Mouse (Mus musculus) midbrain, postnatal 0 days (tissue): ENCODE data around the gene 2310009B15Rik. TPM values are rescaled to one million over a fixed set of nuclear protein-coding genes. Genes with fewer than 3 reads are reported as not detected.
A peak's percentile ranks its signal among the peaks of the same experiment; 100 is the strongest.

Experiments used
- ATAC-seq: fragments of 200-750 bp; cut with Nextera tagmentation; 2 replicates; pipeline ENCODE4 v1.8.0; 2017; ENCODE audit warnings: moderate number of reproducible peaks, mild to moderate bottlenecking, moderate TSS enrichment, moderate library complexity; ENCODE audit not compliant: low FRiP score
- DNase-seq: peaks from one replicate; pipeline ENCODE4 v3.0.0-alpha.2; 2015; ENCODE audit warnings: low spot score
- H3K27ac ChIP-seq: fragments of 300-500 bp; sonication (generic); 2 replicates; pipeline ENCODE4 v1.5.1; 2014; ENCODE audit warnings: low read depth, mild to moderate bottlenecking, low read length, mixed read lengths
- H3K27me3 ChIP-seq: fragments of 300-500 bp; sonication (generic); 2 replicates; pipeline ENCODE4 v1.6.1; 2014; ENCODE audit warnings: low read length, control low read depth, mixed read lengths; ENCODE audit not compliant: insufficient read depth
- H3K36me3 ChIP-seq: fragments of 300-500 bp; sonication (generic); 2 replicates; pipeline ENCODE4 v1.6.1; 2014; ENCODE audit warnings: low read length, control low read depth, mixed read lengths; ENCODE audit not compliant: insufficient read depth
- H3K4me1 ChIP-seq: fragments of 300-500 bp; sonication (generic); 2 replicates; pipeline ENCODE4 v1.6.1; 2014; ENCODE audit warnings: mild to moderate bottlenecking, control low read depth, antibody characterized with exemption, low read length, mixed read lengths; ENCODE audit not compliant: insufficient read depth
- H3K4me2 ChIP-seq: fragments of 300-500 bp; sonication (generic); 2 replicates; pipeline ENCODE4 v1.6.1; 2014; ENCODE audit warnings: low read depth, mild to moderate bottlenecking, low read length, mixed read lengths; ENCODE audit not compliant: poor library complexity, severe bottlenecking
- H3K4me3 ChIP-seq: fragments of 300-500 bp; sonication (generic); 2 replicates; pipeline ENCODE4 v1.5.1; 2014; ENCODE audit warnings: low read depth, mild to moderate bottlenecking, low read length, moderate library complexity
- H3K9ac ChIP-seq: fragments of 300-500 bp; sonication (generic); replicated peaks from 2 replicates; pipeline ENCODE4 v1.6.1; 2014; ENCODE audit warnings: mild to moderate bottlenecking, low read length, moderate library complexity, mixed read lengths; ENCODE audit not compliant: poor library complexity, severe bottlenecking
- H3K9me3 ChIP-seq: fragments of 300-500 bp; sonication (generic); 2 replicates; pipeline ENCODE4 v1.6.1; 2016; ENCODE audit warnings: low read length, control low read depth
- CTCF ChIP-seq: IDR thresholded peaks from 2 replicates; pipeline ENCODE4 v1.5.1; 2016; ENCODE audit warnings: antibody characterized with exemption, mild to moderate bottlenecking
- WGBS: fragments of 180-500 bp; shearing (Covaris S2); extraction: QIAGEN DNeasy Blood & Tissue Kit; methylation state at CpG from one replicate; pipeline ENCODE4 v1.1.7; 2014; 5-methylcytosine and 5-hydroxymethylcytosine counted together
- polyA plus RNA-seq: library from polyadenylated mRNA; unstranded; fragments of >200 nt; fragmentation: Nextera tagmentation; extraction: Ambion mirVana; gene quantifications from 2 replicates; pipeline ENCODE4 v1.2.1, GENCODE M21; 2015
- total RNA-seq: library from RNA; depleted of rRNA; stranded (reverse); fragments of >200 nt; gene quantifications from 2 replicates; pipeline ENCODE4 v1.2.3, GENCODE M21; 2014; rRNA removed

The 2310009B15Rik gene
- total and polyA plus RNA-seq, 2 experiments from 2014 or later: 49.7 to 68.9 TPM

DNA sequence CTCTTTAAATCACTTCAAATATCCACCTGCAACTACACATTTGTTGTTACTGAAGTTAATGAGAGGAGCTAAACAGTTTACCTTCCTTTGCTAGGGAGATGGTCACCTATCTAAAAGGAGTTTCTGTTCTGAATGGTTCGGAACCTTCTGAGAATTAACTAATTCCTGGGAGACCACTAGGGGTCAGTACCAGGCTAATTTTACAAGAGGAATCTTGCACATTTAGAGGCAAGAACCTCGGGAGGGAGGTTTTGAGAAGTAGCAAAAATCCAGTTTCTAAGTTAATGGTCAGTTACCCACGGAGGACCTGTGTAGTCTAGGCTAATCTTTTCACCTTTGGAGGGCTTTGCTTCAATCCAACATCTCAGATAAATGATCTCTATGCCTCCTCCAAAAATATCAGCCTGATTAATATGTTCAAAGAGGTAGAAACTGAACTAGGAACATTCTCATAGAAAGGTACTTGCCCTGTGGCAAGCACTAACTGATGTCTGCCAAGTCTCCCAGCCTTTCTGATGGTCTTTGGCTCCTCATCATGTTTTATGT lies 21.2 kb downstream of the 2310009B15Rik start:
- peak overlapping the region; percentile 90; the same call in 1 of the 2 replicates for H3K27ac ChIP-seq
- ATAC-seq (no peak), DNase-seq (peak; percentile 70)
- H3K27me3 ChIP-seq: peaks cover 12% of the 10 kb centered on the region; the same call in 1 of the 2 replicates
- peak overlapping the region; percentile 44 for H3K4me3 ChIP-seq
- no peaks in the 10 kb centered on the region for H3K36me3 ChIP-seq
- peak overlapping the region; percentile 64 for H3K4me2 ChIP-seq
- 0% methylated on average over 3 of the region's 3 CpGs for WGBS
- H3K4me1 ChIP-seq: no peaks in the 10 kb centered on the region
- TF ChIP-seq CTCF: peak; percentile 82
- H3K9me3 ChIP-seq: no peaks in the 10 kb centered on the region
- H3K9ac ChIP-seq: peak overlapping the region; percentile 50; the same call in 1 of the 2 replicates

DNA sequence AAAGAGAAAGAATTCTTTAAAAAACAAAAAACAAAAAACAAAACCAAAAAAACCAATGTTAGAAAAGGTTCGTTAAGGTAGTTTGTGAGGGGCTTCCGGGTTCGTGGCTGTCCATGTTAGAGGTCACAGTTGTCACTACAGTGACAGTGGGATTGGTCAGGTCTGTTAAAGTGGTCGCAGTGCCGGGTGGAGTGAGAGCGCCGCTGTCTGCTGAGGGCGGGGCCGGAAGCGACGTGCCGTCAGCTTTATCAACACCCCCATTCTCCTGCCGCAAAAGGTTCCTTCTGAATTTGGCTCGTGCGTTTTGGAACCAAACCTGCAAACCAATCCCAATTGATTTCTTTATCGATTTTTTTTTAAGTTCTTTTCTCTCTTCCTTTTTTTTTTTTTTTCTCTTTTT lies 25.3 kb downstream of the 2310009B15Rik start:
- DNase-seq (no peak), ATAC-seq (no peak)
- WGBS: 2% methylated on average over 16 of the region's 16 CpGs
- no peak for TF ChIP-seq CTCF
- no peak overlapping the region for H3K9ac ChIP-seq
- no peaks in the 10 kb centered on the region for H3K36me3 ChIP-seq
- peak overlapping the region; percentile 39 for H3K4me2 ChIP-seq
- peak overlapping the region; percentile 25 for H3K4me3 ChIP-seq
- no peaks in the 10 kb centered on the region for H3K9me3 ChIP-seq
- no peaks in the 10 kb centered on the region for H3K27me3 ChIP-seq
- no peaks in the 10 kb centered on the region for H3K4me1 ChIP-seq
- peak overlapping the region; percentile 55; the same call in 1 of the 2 replicates for H3K27ac ChIP-seq

DNA sequence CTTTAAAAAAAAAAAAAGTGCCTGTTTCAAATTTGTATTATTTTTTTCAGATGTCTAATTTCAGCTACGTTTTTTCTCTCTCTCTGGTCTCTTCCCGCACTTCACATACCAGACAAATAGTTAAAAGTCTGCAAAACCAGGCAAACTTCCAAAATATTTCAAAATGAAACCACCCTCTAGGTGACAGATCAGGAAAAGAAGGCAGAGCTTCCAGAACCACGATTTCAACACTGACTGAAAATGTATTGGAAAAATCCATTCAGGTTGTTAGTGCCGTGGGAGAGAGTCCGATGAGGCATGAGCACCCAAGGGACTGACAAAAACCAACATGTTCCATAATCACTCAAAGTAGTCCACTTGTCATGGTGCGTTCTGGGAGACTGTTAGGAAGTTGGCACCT lies 29.8 kb downstream of the 2310009B15Rik start:
- H3K36me3 ChIP-seq: no peaks in the 10 kb centered on the region
- no peak for DNase-seq
- no peak for TF ChIP-seq CTCF
- H3K4me3 ChIP-seq: no peak overlapping the region
- no peaks in the 10 kb centered on the region for H3K27me3 ChIP-seq
- H3K9ac ChIP-seq: no peak overlapping the region
- WGBS: 55% methylated on average over 6 of the region's 6 CpGs
- no peaks in the 10 kb centered on the region for H3K4me1 ChIP-seq
- H3K4me2 ChIP-seq: no peak overlapping the region
- H3K9me3 ChIP-seq: no peaks in the 10 kb centered on the region
- no peak for ATAC-seq
- H3K27ac ChIP-seq: no peak overlapping the region

DNA sequence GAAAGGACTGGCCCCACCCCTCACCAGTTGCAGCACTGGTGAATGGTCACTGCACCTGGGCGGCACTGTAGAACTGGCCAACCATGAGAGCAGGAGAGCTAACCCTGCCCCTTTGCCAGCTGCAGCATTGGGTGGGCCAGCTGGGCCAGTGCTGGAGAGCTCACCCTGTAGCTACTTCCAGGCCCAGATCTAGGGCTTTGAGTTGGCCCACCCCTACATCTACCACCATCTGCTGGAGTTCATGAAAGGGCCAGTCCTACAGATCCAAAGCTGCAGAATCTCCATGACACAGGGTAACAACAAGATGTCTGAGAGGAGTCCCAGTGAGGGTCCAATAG lies 33.7 kb downstream of the 2310009B15Rik start:
- H3K27me3 ChIP-seq: no peaks in the 10 kb centered on the region
- no peak overlapping the region for H3K4me2 ChIP-seq
- no peak overlapping the region for H3K27ac ChIP-seq
- no peaks in the 10 kb centered on the region for H3K36me3 ChIP-seq
- H3K9me3 ChIP-seq: no peaks in the 10 kb centered on the region
- no peak for TF ChIP-seq CTCF
- no peak overlapping the region for H3K4me3 ChIP-seq
- ATAC-seq (peak; percentile 70; the same call in 1 of the 2 replicates), DNase-seq (no peak)
- no peak overlapping the region for H3K9ac ChIP-seq
- 100% methylated on average over 1 of the region's 1 CpGs for WGBS
- no peaks in the 10 kb centered on the region for H3K4me1 ChIP-seq

DNA sequence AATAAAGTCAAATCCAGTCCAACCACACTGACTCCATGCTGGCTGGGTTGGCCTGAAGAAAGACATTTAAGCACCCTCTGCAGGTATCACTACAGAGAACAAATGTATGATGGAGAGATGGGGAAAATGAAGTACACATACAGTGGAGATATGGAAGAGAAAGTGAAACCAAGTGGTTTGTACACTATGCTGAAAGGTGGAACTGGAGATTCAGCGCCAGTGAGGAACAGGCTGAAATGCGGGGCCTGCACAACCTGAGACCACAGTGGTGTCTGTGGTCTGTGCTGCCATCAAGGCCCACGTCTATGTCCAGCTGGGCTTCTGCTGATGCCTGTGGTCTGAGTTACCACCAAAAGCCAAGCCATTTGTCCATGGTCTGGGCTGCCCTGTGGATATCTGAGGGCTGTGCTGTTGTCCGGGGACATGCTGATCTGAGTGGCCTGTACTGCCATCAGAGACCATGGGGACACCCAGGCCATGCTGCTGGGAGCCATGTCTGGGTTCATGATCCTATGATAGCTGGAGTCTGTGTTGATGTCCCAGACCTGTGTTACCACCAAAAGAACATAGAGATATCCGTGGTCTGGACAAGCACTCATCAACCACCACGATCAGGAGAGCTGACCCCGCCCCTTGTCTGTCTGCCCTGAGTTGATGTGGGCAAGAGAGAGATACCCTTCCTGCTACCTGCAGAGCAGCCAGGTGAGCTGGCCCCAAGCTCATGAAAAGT lies 34.2 kb downstream of the 2310009B15Rik start:
- H3K4me1 ChIP-seq: no peaks in the 10 kb centered on the region
- ATAC-seq (peak; percentile 47; the same call in 1 of the 2 replicates), DNase-seq (no peak)
- H3K36me3 ChIP-seq: no peaks in the 10 kb centered on the region
- H3K9ac ChIP-seq: no peak overlapping the region
- TF ChIP-seq CTCF: no peak
- peak overlapping the region; percentile 38; the same call in 1 of the 2 replicates for H3K27ac ChIP-seq
- 94% methylated on average over 7 of the region's 7 CpGs for WGBS
- no peaks in the 10 kb centered on the region for H3K27me3 ChIP-seq
- no peaks in the 10 kb centered on the region for H3K9me3 ChIP-seq
- no peak overlapping the region for H3K4me2 ChIP-seq
- H3K4me3 ChIP-seq: no peak overlapping the region

Other genes starting within 250 kb of the 2310009B15Rik start
- 19.7 and 25.7 TPM in 2 replicates for gene Nek7, start 236.7 kb downstream of the 2310009B15Rik start, total RNA-seq
- gene Nek7, start 236.7 kb downstream of the 2310009B15Rik start, polyA plus RNA-seq: 22.4 and 24.0 TPM in 2 replicates
- gene Lhx9, start 8.3 kb downstream of the 2310009B15Rik start, total RNA-seq: 125 and 129 TPM in 2 replicates
- gene Lhx9, start 8.3 kb downstream of the 2310009B15Rik start, polyA plus RNA-seq: 63.1 and 76.9 TPM in 2 replicates
- 16.6 and 19.8 TPM in 2 replicates for gene Dennd1b, start 106.6 kb upstream of the 2310009B15Rik start, total RNA-seq
- gene Dennd1b, start 106.6 kb upstream of the 2310009B15Rik start, polyA plus RNA-seq: 7.8 and 8.9 TPM in 2 replicates